Mouse (Mus musculus) CH12.LX (cell line): ENCODE measurements around the gene Adap1.

Experiments
- CHD2 ChIP-seq: IDR thresholded peaks from 2 replicates; pipeline ENCODE4 v1.6.1; 2011; ENCODE audit warnings: low read length, improper control_type of control experiment
- CTCF ChIP-seq, 2 experiments: IDR thresholded peaks in 1 of 2; conservative IDR thresholded peaks in 1 of 2; 2 replicates each; pipeline ENCODE4 v1.5.1; 2011 to 2012; ENCODE audit warnings: low read depth in 2 of 2, low read length in 2 of 2, improper control_type of control experiment in 1 of 2, inconsistent platforms in 1 of 2, mild to moderate bottlenecking in 1 of 2, moderate library complexity in 1 of 2
- HCFC1 ChIP-seq: IDR thresholded peaks from 2 replicates; pipeline ENCODE4 v1.6.1; 2012; ENCODE audit warnings: low read depth, mild to moderate bottlenecking, inconsistent platforms, low read length, improper control_type of control experiment
- JUND ChIP-seq: conservative IDR thresholded peaks from 2 replicates; pipeline ENCODE4 v1.6.1; 2011; ENCODE audit warnings: low read depth, low read length, improper control_type of control experiment
- MXI1 ChIP-seq: IDR thresholded peaks from 2 replicates; pipeline ENCODE4 v1.6.1; 2011; ENCODE audit warnings: mild to moderate bottlenecking, low read depth, low read length, improper control_type of control experiment
- POLR2A ChIP-seq: IDR thresholded peaks from 2 replicates; pipeline ENCODE4 v1.6.1; 2011; ENCODE audit warnings: low read depth, mild to moderate bottlenecking, improper control_type of control experiment, low read length
- RCOR1 ChIP-seq: conservative IDR thresholded peaks from 2 replicates; pipeline ENCODE4 v1.6.1; 2012; ENCODE audit warnings: low read depth, mild to moderate bottlenecking, inconsistent platforms, low read length, improper control_type of control experiment
- USF2 ChIP-seq: conservative IDR thresholded peaks from 2 replicates; pipeline ENCODE4 v1.6.1; 2011; ENCODE audit warnings: low read depth, low read length, improper control_type of control experiment
- ZC3H11A ChIP-seq: IDR thresholded peaks from 2 replicates; pipeline ENCODE4 v1.6.1; 2012; ENCODE audit warnings: low read depth, mild to moderate bottlenecking, inconsistent platforms, low read length, improper control_type of control experiment
- ZKSCAN1 ChIP-seq: IDR thresholded peaks from 2 replicates; pipeline ENCODE4 v1.6.1; 2012; ENCODE audit warnings: low read depth, inconsistent platforms, low read length, improper control_type of control experiment, borderline replicate concordance
- ZMIZ1 ChIP-seq: IDR thresholded peaks from 2 replicates; pipeline ENCODE4 v1.6.1; 2012; ENCODE audit warnings: low read depth, mild to moderate bottlenecking, inconsistent platforms, low read length, improper control_type of control experiment

DNA sequence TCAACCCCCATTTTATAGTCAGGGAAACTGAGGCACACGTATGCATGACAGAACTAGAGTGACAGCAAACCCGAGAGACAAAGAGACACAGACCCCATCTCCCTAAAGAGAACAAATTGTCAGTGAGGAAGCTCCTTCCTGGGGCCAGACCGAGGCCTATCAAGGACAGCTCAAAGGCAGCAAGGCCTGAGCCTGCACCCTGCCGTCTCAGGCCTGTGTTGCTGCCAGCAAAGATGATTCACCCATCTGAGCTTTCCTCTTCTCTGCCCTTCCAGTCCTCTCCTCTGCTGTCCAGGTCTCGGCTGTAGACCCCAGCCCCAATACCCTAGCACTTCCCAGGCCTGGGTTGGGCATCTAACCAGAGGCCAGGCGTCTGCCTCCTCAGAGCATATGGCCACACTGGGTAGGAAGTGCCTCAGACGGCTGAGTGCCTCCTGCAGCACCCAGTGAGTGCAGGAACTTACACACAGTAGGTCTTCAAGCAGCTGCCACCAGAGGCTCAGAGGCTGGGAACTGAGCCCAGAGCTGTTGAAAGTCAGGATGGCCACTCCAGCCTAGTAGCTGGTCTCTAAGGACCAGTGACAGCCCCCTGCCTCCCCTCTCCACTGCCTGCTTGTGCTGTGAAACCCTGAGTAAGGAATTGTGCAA lies 1.7 kb upstream of the Adap1 start:
- TF ChIP-seq JUND (no peak), MXI1 (no peak), HCFC1 (no peak), CTCF (conservative IDR thresholded peaks at IDR 0.05 in 1 of 2, IDR thresholded peaks at IDR 0.05 in 1 of 2; ENCODE audit: low read depth in 2 of 2, low read length in 2 of 2) (no peak), CHD2 (no peak), POLR2A (no peak), RCOR1 (no peak), ZMIZ1 (no peak), USF2 (no peak), ZKSCAN1 (peak; percentile 18; the same call in 1 of the 2 replicates), ZC3H11A (no peak)
